Mouse (Mus musculus): ENCODE measurements around the gene Tlnrd1.

Tlnrd1 gene

GRCm38 (mm10) chr7:83844807-83845206 is 39.3 kb downstream of the Tlnrd1 start:
- DNase-seq (ENCODE audit: low spot score), result no peak

DNA sequence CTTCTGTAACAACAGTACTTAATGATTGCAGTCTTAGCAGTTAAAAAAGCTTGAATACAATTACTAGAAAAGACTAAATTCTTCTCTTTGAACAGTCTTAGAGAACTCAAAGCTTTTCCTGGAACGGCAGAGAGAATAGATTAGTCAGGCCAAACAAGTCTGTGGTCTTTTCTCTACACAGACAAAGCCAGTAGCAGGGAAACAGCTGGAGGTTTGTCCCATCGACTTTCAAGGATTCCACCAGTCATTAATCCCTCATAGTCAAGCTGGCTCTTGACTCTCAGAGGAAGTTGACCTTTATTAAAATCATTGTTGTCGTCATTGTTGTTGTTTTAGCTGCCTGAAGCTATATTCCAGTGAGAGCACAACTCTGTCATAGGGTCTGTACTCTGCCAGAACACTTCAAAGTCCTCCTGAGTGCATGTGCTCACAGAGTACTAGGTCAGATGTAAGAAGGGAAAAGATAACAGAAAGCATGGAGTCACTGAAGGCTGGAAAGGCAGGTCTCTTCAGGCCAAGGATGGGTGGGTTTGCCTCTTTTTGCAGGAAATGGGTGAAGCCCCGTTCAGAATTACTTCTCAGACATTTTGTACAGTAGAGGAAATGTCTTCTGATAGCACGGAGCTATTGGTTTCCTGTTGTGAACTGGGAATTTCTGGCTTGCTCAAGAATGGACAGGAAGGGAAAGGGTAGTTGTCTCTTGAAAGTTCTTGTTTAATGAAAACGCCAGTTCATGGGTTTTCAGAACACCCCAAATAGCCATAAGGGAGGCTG is 41.4 kb downstream of the Tlnrd1 start:
- no peak for DNase-seq (ENCODE audit: low spot score)

GRCm38 (mm10) chr7:83840076-83840475 is 44.0 kb downstream of the Tlnrd1 start:
- DNase-seq (ENCODE audit: low spot score), result no peak

- no peak for DNase-seq (ENCODE audit: low spot score)
These were observed 45.4 kb downstream of the Tlnrd1 start for GRCm38 (mm10) chr7:83838525-83839224.
